Mouse (Mus musculus) embryonic facial prominence, embryonic 13.5 days (tissue): Measurements from ENCODE around the gene 4931409K22Rik. TPM values are rescaled to one million over a fixed set of nuclear protein-coding genes. Genes with fewer than 3 reads are reported as not detected.
A peak's percentile ranks its signal among the peaks of the same experiment; 100 is the strongest.

Experiments used
- ATAC-seq: fragments of 200-750 bp; cut with Nextera tagmentation; 2 replicates; pipeline ENCODE4 v1.8.0; 2017; ENCODE audit warnings: low read depth; ENCODE audit not compliant: insufficient number of reproducible peaks, insufficient read depth, low FRiP score, low TSS enrichment
- H3K27ac ChIP-seq: fragments of 300-500 bp; sonication (generic); 2 replicates; pipeline ENCODE4 v1.5.1; 2015; ENCODE audit warnings: moderate library complexity, mild to moderate bottlenecking, inconsistent platforms
- H3K27me3 ChIP-seq: fragments of 300-500 bp; sonication (generic); 2 replicates; pipeline ENCODE4 v1.6.1; 2015; ENCODE audit warnings: mild to moderate bottlenecking, inconsistent platforms
- H3K36me3 ChIP-seq: fragments of 300-500 bp; sonication (generic); 2 replicates; pipeline ENCODE4 v1.6.1; 2015; ENCODE audit warnings: mild to moderate bottlenecking, inconsistent platforms
- H3K4me1 ChIP-seq: fragments of 300-500 bp; sonication (generic); 2 replicates; pipeline ENCODE4 v1.6.1; 2015; ENCODE audit warnings: inconsistent platforms
- H3K4me2 ChIP-seq: fragments of 300-500 bp; sonication (generic); 2 replicates; pipeline ENCODE4 v1.6.1; 2015; ENCODE audit warnings: moderate library complexity, mild to moderate bottlenecking, inconsistent platforms
- H3K4me3 ChIP-seq: fragments of 300-500 bp; sonication (generic); 2 replicates; pipeline ENCODE4 v1.5.1; 2015; ENCODE audit warnings: mild to moderate bottlenecking, inconsistent platforms
- H3K9ac ChIP-seq: fragments of 300-500 bp; sonication (generic); 2 replicates; pipeline ENCODE4 v1.6.1; 2015; ENCODE audit warnings: mild to moderate bottlenecking, inconsistent platforms
- H3K9me3 ChIP-seq: fragments of 300-500 bp; sonication (generic); 2 replicates; pipeline ENCODE4 v1.6.1; 2016; ENCODE audit warnings: inconsistent platforms
- WGBS: fragments of 180-500 bp; shearing (Covaris S2); methylation state at CpG from one replicate; pipeline ENCODE4 v1.1.7; 2015; ENCODE audit warnings: mixed read lengths; 5-methylcytosine and 5-hydroxymethylcytosine counted together
- polyA plus RNA-seq: library from polyadenylated mRNA; unstranded; fragments of >200 nt; fragmentation: Nextera tagmentation; extraction: Ambion mirVana; gene quantifications from 2 replicates; pipeline ENCODE4 v1.2.1, GENCODE M21; 2015

4931409K22Rik gene
- polyA plus RNA-seq, result 0.11 TPM in 1 of 2 replicates, not detected in the other

GRCm38 (mm10) chr5:24556709-24557108 is at the start of gene 4931409K22Rik:
TSS of gene 4931409K22Rik (minus strand) at chr5:24556809.
- H3K4me2 ChIP-seq, result no peak within 1 kb of the TSS
- peaks cover 16% of the 10 kb centered on the region for H3K4me1 ChIP-seq
- peaks cover 12% of the 10 kb centered on the region for H3K27me3 ChIP-seq
- 71% methylated on average over 2 of the region's 2 CpGs for WGBS
- no peak within 1 kb of the TSS for H3K4me3 ChIP-seq
- H3K9me3 ChIP-seq, result no peaks in the 10 kb centered on the region
- no peak within 1 kb of the TSS for H3K9ac ChIP-seq
- no peak within 1 kb of the TSS for H3K27ac ChIP-seq
- no peak for ATAC-seq
- H3K36me3 ChIP-seq, result no peaks in the 10 kb centered on the region

- Histone ChIP-seq H3K4me1 (peaks cover 44% of the 10 kb centered on the region), H3K9ac (peak overlapping the region; percentile 92), H3K27ac (peak overlapping the region; percentile 100), H3K4me2 (peak overlapping the region; percentile 83), H3K4me3 (peak overlapping the region; percentile 72), H3K36me3 (no peaks in the 10 kb centered on the region), H3K9me3 (no peaks in the 10 kb centered on the region), H3K27me3 (no peaks in the 10 kb centered on the region)
- 22% methylated on average over 14 of the region's 14 CpGs for WGBS
- no peak for ATAC-seq
Measured at GRCm38 (mm10) chr5:24605980-24606665, 49.5 kb upstream of the 4931409K22Rik start.

- no peaks in the 10 kb centered on the region for H3K27me3 ChIP-seq
- peak overlapping the region; percentile 72 for H3K4me3 ChIP-seq
- H3K27ac ChIP-seq, result peak overlapping the region; percentile 100
- 12% methylated on average over 6 of the region's 6 CpGs for WGBS
- H3K4me1 ChIP-seq, result peaks cover 51% of the 10 kb centered on the region
- no peak for ATAC-seq
- H3K9me3 ChIP-seq, result no peaks in the 10 kb centered on the region
- peak overlapping the region; percentile 83 for H3K4me2 ChIP-seq
- peak overlapping the region; percentile 92 for H3K9ac ChIP-seq
- H3K36me3 ChIP-seq, result no peaks in the 10 kb centered on the region
Measured at GRCm38 (mm10) chr5:24605321-24605979, 48.8 kb upstream of the 4931409K22Rik start.

GRCm38 (mm10) chr5:24604656-24605100 is 48.1 kb upstream of the 4931409K22Rik start:
- WGBS, result under 1% methylated on average over 46 of the region's 46 CpGs
- Histone ChIP-seq H3K9ac (peak overlapping the region; percentile 92), H3K4me1 (peaks cover 55% of the 10 kb centered on the region), H3K27ac (peak overlapping the region; percentile 100), H3K27me3 (no peaks in the 10 kb centered on the region), H3K4me3 (peak overlapping the region; percentile 72), H3K4me2 (peak overlapping the region; percentile 83), H3K9me3 (no peaks in the 10 kb centered on the region), H3K36me3 (no peaks in the 10 kb centered on the region)
- peak; percentile 56 for ATAC-seq

- Histone ChIP-seq H3K4me1 (peaks cover 60% of the 10 kb centered on the region), H3K27ac (peak overlapping the region; percentile 100), H3K4me3 (peak overlapping the region; percentile 72), H3K9me3 (no peaks in the 10 kb centered on the region), H3K36me3 (no peaks in the 10 kb centered on the region), H3K4me2 (peak overlapping the region; percentile 83), H3K9ac (peak overlapping the region; percentile 92), H3K27me3 (no peaks in the 10 kb centered on the region)
- 19% methylated on average over 12 of the region's 12 CpGs for WGBS
- no peak for ATAC-seq
Measured at GRCm38 (mm10) chr5:24604080-24604655, 47.6 kb upstream of the 4931409K22Rik start.

- Histone ChIP-seq H3K27me3 (no peaks in the 10 kb centered on the region), H3K9ac (peak overlapping the region; percentile 95; the same call in 1 of the 2 replicates), H3K36me3 (no peaks in the 10 kb centered on the region), H3K9me3 (no peaks in the 10 kb centered on the region), H3K4me3 (peak overlapping the region; percentile 67), H3K4me1 (peaks cover 67% of the 10 kb centered on the region), H3K27ac (peak overlapping the region; percentile 100), H3K4me2 (peak overlapping the region; percentile 83)
- no peak for ATAC-seq
- 60% methylated on average over 8 of the region's 8 CpGs for WGBS
Measured at GRCm38 (mm10) chr5:24603431-24604010, 46.9 kb upstream of the 4931409K22Rik start.

- H3K4me2 ChIP-seq, result peak overlapping the region; percentile 83
- WGBS, result 3% methylated on average over 16 of the region's 16 CpGs
- peak overlapping the region; percentile 100 for H3K27ac ChIP-seq
- H3K4me1 ChIP-seq, result peaks cover 73% of the 10 kb centered on the region
- no peaks in the 10 kb centered on the region for H3K9me3 ChIP-seq
- no peaks in the 10 kb centered on the region for H3K36me3 ChIP-seq
- peak overlapping the region; percentile 67 for H3K4me3 ChIP-seq
- H3K9ac ChIP-seq, result peak overlapping the region; percentile 95
- peak; percentile 24; the same call in 1 of the 2 replicates for ATAC-seq
- no peaks in the 10 kb centered on the region for H3K27me3 ChIP-seq
Measured at GRCm38 (mm10) chr5:24602751-24603343, 46.2 kb upstream of the 4931409K22Rik start.

GRCm38 (mm10) chr5:24601911-24602750 is 45.5 kb upstream of the 4931409K22Rik start:
- WGBS, result under 1% methylated on average over 73 of the region's 73 CpGs
- Histone ChIP-seq H3K4me1 (peaks cover 77% of the 10 kb centered on the region), H3K4me2 (peak overlapping the region; percentile 83), H3K9ac (peak overlapping the region; percentile 95), H3K36me3 (no peaks in the 10 kb centered on the region), H3K27me3 (no peaks in the 10 kb centered on the region; the same call in 1 of the 2 replicates), H3K27ac (peak overlapping the region; percentile 100), H3K9me3 (no peaks in the 10 kb centered on the region), H3K4me3 (peak overlapping the region; percentile 67)
- peak; percentile 38 for ATAC-seq

- Histone ChIP-seq H3K9me3 (no peaks in the 10 kb centered on the region), H3K4me2 (peak overlapping the region; percentile 83), H3K4me3 (peak overlapping the region; percentile 67), H3K36me3 (0 out of 2 replicates have a peak, but pooled peaks cover 2% of the 10 kb centered on the region), H3K27me3 (no peaks in the 10 kb centered on the region; the same call in 1 of the 2 replicates), H3K4me1 (peaks cover 77% of the 10 kb centered on the region), H3K9ac (peak overlapping the region; percentile 95), H3K27ac (peak overlapping the region; percentile 100)
- WGBS, result 1% methylated on average over 33 of the region's 33 CpGs
- ATAC-seq, result peak; percentile 23; the same call in 1 of the 2 replicates
Measured at GRCm38 (mm10) chr5:24601071-24601835, 44.6 kb upstream of the 4931409K22Rik start.

- Histone ChIP-seq H3K9ac (peak overlapping the region; percentile 95; the same call in 1 of the 2 replicates), H3K4me1 (peaks cover 67% of the 10 kb centered on the region), H3K4me3 (peak overlapping the region; percentile 67; the same call in 1 of the 2 replicates), H3K36me3 (peaks cover 13% of the 10 kb centered on the region), H3K9me3 (no peaks in the 10 kb centered on the region), H3K27me3 (no peaks in the 10 kb centered on the region; the same call in 1 of the 2 replicates), H3K27ac (no peak overlapping the region), H3K4me2 (peak overlapping the region; percentile 83)
- 58% methylated on average over 2 of the region's 2 CpGs for WGBS
- ATAC-seq, result no peak
Measured at GRCm38 (mm10) chr5:24600236-24600635, 43.6 kb upstream of the 4931409K22Rik start.
